ENCODE assay signal across 8 mouse cellular contexts in genomic region chr8:71374616-71375206, GRCm38 (mm10). TPM values are rescaled to one million over a fixed set of nuclear protein-coding genes. Genes with fewer than 3 reads are reported as not detected.
A peak's percentile ranks its signal among the peaks of the same experiment; 100 is the strongest.
DNase-seq lines count a peak whose midpoint lies in the region; TF ChIP-seq lines count a peak whose summit lies in the region.
"Had no signal": no experiment of that assay in that cellular context is flagged by ENCODE, and none has a peak within 500 bp of the region (broad histone marks: within the 10 kb centered on the region; RNA-seq: fewer than 3 reads in every experiment).

No protein-coding gene starts in this region.

- peaks cover 52% of the 10 kb centered on the region for H3K4me1 ChIP-seq in heart, embryonic 10.5 days
- peaks cover 62% of the 10 kb centered on the region for H3K4me1 ChIP-seq in E14TG2a.4 (replicated peaks; ENCODE audit: low read depth, low read length)

- H3K4me3 ChIP-seq in heart, embryonic 10.5 days = no peak overlapping the region
- H3K4me3 ChIP-seq in E14TG2a.4 (replicated peaks; ENCODE audit: low read length) = peak overlapping the region; percentile 74; the same call in 1 of the 2 replicates

- WGBS in heart, embryonic 10.5 days = 74% methylated on average over 17 of the region's 17 CpGs

- no peak overlapping the region for H3K27ac ChIP-seq in heart, embryonic 10.5 days

- TF ChIP-seq CTCF in E14TG2a.4 (conservative IDR thresholded peaks at IDR 0.05; ENCODE audit: low read length) = no peak

- H3K9me3 ChIP-seq in heart, embryonic 10.5 days = no peaks in the 10 kb centered on the region
- H3K9me3 ChIP-seq in E14TG2a.4 (ENCODE audit: low read length) = no peaks in the 10 kb centered on the region

- peak; percentile 44 to 49 for DNase-seq in heart, adult 18-20 months
- no peak for DNase-seq in heart, embryonic 10.5 days (ENCODE audit: low spot score)
- DNase-seq in R1 (ENCODE audit: low read depth, low spot score) = peak; percentile 81
- peak; percentile 70 for DNase-seq in kidney, postnatal 14 days
- no peak for DNase-seq in left cerebral cortex, adult 18-20 months (ENCODE audit: low spot score in 2 of 2)
- DNase-seq in spleen, adult 18-20 months = no peak

- H3K36me3 ChIP-seq in heart, embryonic 10.5 days = peaks cover 57% of the 10 kb centered on the region
- H3K36me3 ChIP-seq in E14TG2a.4 (ENCODE audit: insufficient read depth, low read length) = peaks cover 66% of the 10 kb centered on the region

- no peaks in the 10 kb centered on the region for H3K27me3 ChIP-seq in heart, embryonic 10.5 days (ENCODE audit: insufficient read depth, poor library complexity, severe bottlenecking)
- H3K27me3 ChIP-seq in E14TG2a.4 (ENCODE audit: insufficient read depth, low read length) = peaks cover 38% of the 10 kb centered on the region

RNA-seq across cellular contexts. Expression of gene Ocel1, which starts 3.6 kb away (rescaled TPM):
- 10 to 100 TPM; 14.2 to 14.9 TPM for total RNA-seq in heart, adult 18-20 months (2021)
- 3.9 and 4.2 TPM in 2 replicates for polyA plus RNA-seq in heart, embryonic 10.5 days (2016; fragmentation: Nextera tagmentation; extraction: Ambion mirVana)
- 10 to 100 TPM; 15.0 to 16.0 TPM for total RNA-seq in left cerebral cortex, adult 18-20 months (2021)

RNA-seq across cellular contexts. Expression of gene Nr2f6, which starts 7.0 kb away (rescaled TPM):
- total RNA-seq in heart, adult 18-20 months (2021) = 10 to 100 TPM; 48.0 to 53.8 TPM
- polyA plus RNA-seq in heart, embryonic 10.5 days (2016; fragmentation: Nextera tagmentation; extraction: Ambion mirVana) = 48.4 and 79.0 TPM in 2 replicates
- total RNA-seq in left cerebral cortex, adult 18-20 months (2021) = 10 to 100 TPM; 42.6 to 46.2 TPM

RNA-seq across cellular contexts. Expression of gene Use1, which starts 8.1 kb away (rescaled TPM):
- 100 to 1,000 TPM; 163 to 174 TPM for total RNA-seq in heart, adult 18-20 months (2021)
- polyA plus RNA-seq in heart, embryonic 10.5 days (2016; fragmentation: Nextera tagmentation; extraction: Ambion mirVana) = 68.7 and 79.5 TPM in 2 replicates
- total RNA-seq in left cerebral cortex, adult 18-20 months (2021) = 100 to 1,000 TPM; 116 to 126 TPM

RNA-seq across cellular contexts. Expression of gene Ushbp1, which starts 20.9 kb away (rescaled TPM):
- 10 to 100 TPM; 20.4 to 23.2 TPM for total RNA-seq in heart, adult 18-20 months (2021)
- polyA plus RNA-seq in heart, embryonic 10.5 days (2016; fragmentation: Nextera tagmentation; extraction: Ambion mirVana) = 6.1 and 7.9 TPM in 2 replicates
- 1 to 10 TPM; 3.3 to 4.2 TPM for total RNA-seq in left cerebral cortex, adult 18-20 months (2021)
- total RNA-seq: monocyte, adult 5-6 weeks had no signal

RNA-seq across cellular contexts. Expression of gene Babam1, which starts 21.9 kb away (rescaled TPM):
- total RNA-seq in heart, adult 18-20 months (2021) = 10 to 100 TPM; 67.9 to 69.8 TPM
- 101 and 111 TPM in 2 replicates for polyA plus RNA-seq in heart, embryonic 10.5 days (2016; fragmentation: Nextera tagmentation; extraction: Ambion mirVana)
- total RNA-seq in left cerebral cortex, adult 18-20 months (2021) = 100 to 1,000 TPM; 104 to 107 TPM

Comparison
In these comparisons a context has a peak if more than half of its experiments do, and no peak if none do; other contexts are left out.
1. DNase-seq: peak in heart, adult 18-20 months (2 of 2), R1 (single experiment) and kidney, postnatal 14 days (single experiment); none in heart, embryonic 10.5 days (single experiment), left cerebral cortex, adult 18-20 months (0 of 2) and spleen, adult 18-20 months (0 of 2).